Mouse (Mus musculus) adrenal gland, adult 8-10 months (tissue): ENCODE measurements around the gene Otp. TPM values are rescaled to one million over a fixed set of nuclear protein-coding genes. Genes with fewer than 3 reads are reported as not detected.

Source experiments
- DNase-seq: peaks from one replicate; pipeline ENCODE4 v3.0.0; 2022
- total RNA-seq, 4 experiments: library from RNA; stranded (reverse); gene quantifications; 2 replicates each; pipeline ENCODE4 v1.2.4; 2022

Gene Otp
- total RNA-seq, result not detected

- no peak for DNase-seq
These were observed at the start of gene Otp for GRCm38 (mm10) chr13:94875396-94875880. Gene Otp (plus strand): TSS chr13:94875602.

GRCm38 (mm10) chr13:94826389-94826788 is 49.0 kb upstream of the Otp start:
- no peak for DNase-seq

- no peak for DNase-seq
These were observed 48.4 kb upstream of the Otp start for GRCm38 (mm10) chr13:94826986-94827385.

GRCm38 (mm10) chr13:94827847-94828246 is 47.6 kb upstream of the Otp start:
- DNase-seq, result no peak

GRCm38 (mm10) chr13:94838047-94838720 is 37.2 kb upstream of the Otp start:
- no peak for DNase-seq

GRCm38 (mm10) chr13:94838756-94839337 is 36.6 kb upstream of the Otp start:
- DNase-seq, result no peak

GRCm38 (mm10) chr13:94843236-94843635 is 32.2 kb upstream of the Otp start:
- no peak for DNase-seq

GRCm38 (mm10) chr13:94847870-94848269 is 27.5 kb upstream of the Otp start:
- no peak for DNase-seq

GRCm38 (mm10) chr13:94849351-94849750 is 26.1 kb upstream of the Otp start:
- no peak for DNase-seq

- DNase-seq, result no peak
These were observed 17.3 kb upstream of the Otp start for GRCm38 (mm10) chr13:94858016-94858575.

- no peak for DNase-seq
These were observed 16.1 kb upstream of the Otp start for GRCm38 (mm10) chr13:94859256-94859655.

- no peak for DNase-seq
These were observed 12.7 kb upstream of the Otp start for GRCm38 (mm10) chr13:94862491-94863230.

- DNase-seq, result no peak
These were observed 8.5 kb upstream of the Otp start for GRCm38 (mm10) chr13:94866906-94867305.

GRCm38 (mm10) chr13:94867772-94868171 is 7.6 kb upstream of the Otp start:
- DNase-seq, result no peak

- no peak for DNase-seq
These were observed 6.9 kb upstream of the Otp start for GRCm38 (mm10) chr13:94868478-94868950.

GRCm38 (mm10) chr13:94869541-94869940 is 5.9 kb upstream of the Otp start:
- DNase-seq, result no peak

GRCm38 (mm10) chr13:94870071-94870460 is 5.3 kb upstream of the Otp start:
- no peak for DNase-seq

- no peak for DNase-seq
These were observed 4.8 kb upstream of the Otp start for GRCm38 (mm10) chr13:94870461-94871186.

- no peak for DNase-seq
These were observed 3.5 kb upstream of the Otp start for GRCm38 (mm10) chr13:94871806-94872320.

- DNase-seq, result no peak
These were observed 3.0 kb upstream of the Otp start for GRCm38 (mm10) chr13:94872439-94872838.

GRCm38 (mm10) chr13:94873111-94874038 is 2.0 kb upstream of the Otp start:
- DNase-seq, result no peak
